Mouse (Mus musculus) spleen, adult 2 months (tissue): ENCODE measurements around the gene Nipbl. TPM values are rescaled to one million over a fixed set of nuclear protein-coding genes. Genes with fewer than 3 reads are reported as not detected.
"Not testable (repeated sequence)": the region's sequence is repeated elsewhere in the genome, so short reads cannot be mapped to it uniquely, and the experiment has no call there.

Experiments
- DNase-seq, 2 experiments: peaks; one replicate each; pipeline versions ENCODE4 v3.0.0 to v3.0.0-alpha.2; 2012 to 2021; ENCODE audit warnings: low spot score in 2 of 2, low read depth in 1 of 2
- H3K27ac ChIP-seq: fragments of 200-500 bp; 2 replicates; pipeline ENCODE4 v1.5.1; 2012; ENCODE audit warnings: low read length, inconsistent platforms; ENCODE audit not compliant: insufficient read depth
- H3K27me3 ChIP-seq: fragments of 200-500 bp; 2 replicates; pipeline ENCODE4 v1.6.1; 2012; ENCODE audit warnings: mild to moderate bottlenecking, moderate library complexity, low read length, inconsistent platforms; ENCODE audit not compliant: control insufficient read depth, insufficient read depth
- H3K36me3 ChIP-seq: fragments of 200-500 bp; 2 replicates; pipeline ENCODE4 v1.6.1; 2012; ENCODE audit warnings: mild to moderate bottlenecking, low read length, inconsistent platforms; ENCODE audit not compliant: control insufficient read depth, insufficient read depth
- H3K4me1 ChIP-seq: fragments of 200-500 bp; 2 replicates; pipeline ENCODE4 v1.6.1; 2011; ENCODE audit warnings: inconsistent platforms; ENCODE audit not compliant: control insufficient read depth, insufficient read depth, insufficient read length
- H3K4me3 ChIP-seq: fragments of 200-500 bp; 2 replicates; pipeline ENCODE4 v1.5.1; 2011; ENCODE audit warnings: mild to moderate bottlenecking, inconsistent platforms; ENCODE audit not compliant: insufficient read depth, insufficient read length; ENCODE audit errors: extremely low read depth
- CTCF ChIP-seq: fragments of 200-500 bp; IDR thresholded peaks from 2 replicates; pipeline ENCODE4 v1.5.1; 2011; ENCODE audit warnings: mild to moderate bottlenecking, inconsistent platforms; ENCODE audit not compliant: insufficient read depth, insufficient read length, insufficient replicate concordance; ENCODE audit errors: extremely low read depth
- POLR2A ChIP-seq: fragments of 200-500 bp; IDR thresholded peaks from 2 replicates; pipeline ENCODE4 v1.6.1; 2011; ENCODE audit warnings: low read depth, low read length, inconsistent platforms
- WGBS: fragments of 180-500 bp; shearing (Covaris S2); methylation state at CpG from one replicate; pipeline ENCODE4 v1.1.7; 2018; 5-methylcytosine and 5-hydroxymethylcytosine counted together
- polyA plus RNA-seq: library from polyadenylated mRNA; depleted of rRNA; stranded (reverse); fragments of >200 nt; gene quantifications from 2 replicates; pipeline ENCODE4 v1.2.3, GENCODE M21; 2012; rRNA removed

Nipbl gene
- polyA plus RNA-seq = 4.6 and 5.0 TPM in 2 replicates

DNA sequence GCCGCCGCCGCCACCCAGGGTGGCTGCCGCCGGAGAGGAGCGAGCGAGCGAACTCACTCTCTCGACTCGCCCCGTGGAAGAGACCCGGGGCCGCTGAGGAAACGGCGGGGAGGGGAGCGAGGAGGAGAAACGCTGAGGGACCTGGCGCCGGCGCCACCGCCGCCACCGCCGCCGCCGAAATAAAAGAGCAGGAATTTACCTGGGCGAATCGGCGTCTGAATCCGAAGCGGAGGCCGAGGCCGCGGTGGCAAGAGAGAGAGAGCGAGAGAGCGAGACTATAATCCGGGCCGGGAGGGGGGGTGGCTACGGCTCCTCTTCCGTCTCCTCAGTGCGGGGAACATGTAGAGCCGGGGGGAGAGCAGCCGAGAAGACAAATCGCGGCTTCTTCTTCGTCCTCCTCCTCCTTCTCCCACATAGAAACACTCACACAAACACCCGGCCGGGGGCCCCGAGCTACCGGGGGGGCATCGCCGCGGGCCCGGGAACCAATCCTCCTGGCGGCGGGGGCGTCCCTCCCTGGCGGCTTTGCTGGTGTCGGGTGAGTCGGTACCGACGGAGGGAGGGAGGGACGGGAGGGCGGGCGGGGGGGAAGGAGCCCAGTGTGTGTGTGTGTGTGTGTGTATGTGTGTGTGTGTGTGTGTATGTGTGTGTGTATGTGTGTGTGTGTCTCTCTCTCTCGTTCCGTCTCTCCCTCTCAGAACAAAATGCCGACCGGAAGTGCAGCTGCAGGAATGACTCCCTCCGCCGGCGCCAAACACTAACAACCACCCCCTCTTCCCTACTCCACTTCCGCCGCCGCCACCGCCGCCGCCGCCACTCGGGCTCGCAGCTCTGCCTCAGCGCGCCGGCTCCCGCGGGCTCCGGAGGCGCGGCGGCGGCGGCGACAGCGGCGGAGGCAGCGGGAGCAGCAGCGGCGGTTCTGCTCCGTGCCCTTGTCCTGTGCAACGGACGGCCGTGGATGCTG, at the start of gene Nipbl:
TSS of gene Nipbl (minus strand) at position 538 of the 964 bp plus-strand sequence.
- H3K4me3 ChIP-seq = peak within 1 kb of the TSS; percentile 88
- no peak; the same call in 1 of the 2 replicates for TF ChIP-seq POLR2A
- TF ChIP-seq CTCF = no peak
- DNase-seq = peak; percentile 81 to 88
- peaks cover 8% of the 10 kb centered on the region; the same call in 1 of the 2 replicates for H3K4me1 ChIP-seq
- no peaks in the 10 kb centered on the region for H3K36me3 ChIP-seq
- WGBS = 1% methylated on average over 89 of the region's 102 CpGs
- H3K27ac ChIP-seq = peak within 1 kb of the TSS; percentile 100
- no peaks in the 10 kb centered on the region for H3K27me3 ChIP-seq

DNA sequence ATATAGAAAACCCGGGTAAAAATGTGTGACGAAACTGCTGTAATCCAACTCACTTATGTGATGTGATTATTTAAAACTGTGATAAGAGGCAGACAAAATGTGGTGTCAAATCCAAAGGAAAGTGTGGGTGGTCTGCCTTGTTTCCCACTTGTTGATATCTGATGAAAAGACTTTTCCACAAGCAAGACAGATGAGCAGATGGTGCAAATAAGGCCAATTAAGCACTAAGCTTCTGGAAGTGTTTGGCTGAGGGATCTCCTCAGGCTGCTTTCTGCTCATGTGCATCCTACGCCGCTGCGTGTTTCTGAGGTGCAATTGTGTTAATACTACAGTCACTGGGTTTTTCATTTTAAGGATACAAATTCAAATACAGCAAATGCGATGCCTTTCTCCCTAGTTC, 41.0 kb upstream of the Nipbl start:
- Histone ChIP-seq H3K4me3 (no peak overlapping the region), H3K36me3 (no peaks in the 10 kb centered on the region), H3K27me3 (no peaks in the 10 kb centered on the region), H3K4me1 (no peaks in the 10 kb centered on the region), H3K27ac (no peak overlapping the region)
- TF ChIP-seq POLR2A (no peak), CTCF (no peak)
- no peak for DNase-seq
- 95% methylated on average over 6 of the region's 6 CpGs for WGBS

DNA sequence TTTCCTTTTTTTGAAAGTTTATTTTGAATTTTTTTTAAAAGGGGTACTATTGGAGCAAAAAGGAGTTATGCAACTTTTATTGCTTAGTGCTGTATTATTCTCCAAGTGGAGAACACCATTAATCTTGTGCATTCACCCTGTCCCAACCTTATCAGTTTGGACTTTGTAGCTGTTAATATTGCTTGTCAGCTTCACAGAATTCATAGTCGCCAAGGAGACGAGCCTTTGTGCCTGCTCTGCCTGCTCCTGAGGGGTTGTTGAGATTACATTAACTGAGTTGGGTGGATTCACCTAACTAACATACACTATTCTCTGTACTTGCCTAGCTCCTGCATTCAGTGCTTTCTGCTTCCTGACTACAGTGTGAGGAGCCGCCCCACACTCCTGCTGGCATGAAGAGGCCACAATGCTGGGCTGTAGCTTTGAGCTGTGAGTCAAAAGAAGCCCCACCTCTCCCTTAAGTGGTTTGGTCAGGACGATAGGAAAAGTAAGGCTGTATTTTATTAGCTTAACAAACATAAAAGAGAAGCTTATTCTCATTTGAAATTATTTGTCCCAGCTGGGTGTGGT, 24.8 kb upstream of the Nipbl start:
- 83% methylated on average over 4 of the region's 4 CpGs for WGBS
- Histone ChIP-seq H3K36me3 (no peaks in the 10 kb centered on the region), H3K27me3 (no peaks in the 10 kb centered on the region), H3K4me1 (no peaks in the 10 kb centered on the region), H3K27ac (no peak overlapping the region), H3K4me3 (no peak overlapping the region)
- TF ChIP-seq POLR2A = no peak
- no peak for TF ChIP-seq CTCF
- DNase-seq = no peak

DNA sequence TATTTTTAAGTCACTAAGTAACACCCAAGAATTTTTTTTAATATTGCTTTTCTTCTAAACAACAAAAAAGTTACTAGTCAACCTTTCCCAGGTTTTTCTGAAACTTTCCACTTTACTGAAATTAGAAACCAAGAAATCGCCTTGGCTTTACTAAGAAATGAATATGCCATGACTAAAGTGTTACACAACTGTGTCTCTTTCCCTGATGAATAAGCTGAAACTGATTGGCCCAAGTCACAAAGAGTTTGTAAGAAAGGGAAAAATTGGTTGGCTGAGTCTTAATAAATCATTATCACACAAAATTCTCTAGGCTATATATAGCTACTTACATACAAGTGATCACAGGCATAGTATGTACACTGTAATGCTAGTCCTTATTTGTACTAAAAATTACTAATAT, 19.3 kb upstream of the Nipbl start:
- no peak overlapping the region for H3K27ac ChIP-seq
- H3K27me3 ChIP-seq = no peaks in the 10 kb centered on the region
- WGBS = 95% methylated on average over 1 of the region's 1 CpGs
- H3K4me3 ChIP-seq = no peak overlapping the region
- DNase-seq = no peak
- TF ChIP-seq CTCF (no peak), POLR2A (no peak)
- H3K4me1 ChIP-seq = no peaks in the 10 kb centered on the region
- H3K36me3 ChIP-seq = no peaks in the 10 kb centered on the region

DNA sequence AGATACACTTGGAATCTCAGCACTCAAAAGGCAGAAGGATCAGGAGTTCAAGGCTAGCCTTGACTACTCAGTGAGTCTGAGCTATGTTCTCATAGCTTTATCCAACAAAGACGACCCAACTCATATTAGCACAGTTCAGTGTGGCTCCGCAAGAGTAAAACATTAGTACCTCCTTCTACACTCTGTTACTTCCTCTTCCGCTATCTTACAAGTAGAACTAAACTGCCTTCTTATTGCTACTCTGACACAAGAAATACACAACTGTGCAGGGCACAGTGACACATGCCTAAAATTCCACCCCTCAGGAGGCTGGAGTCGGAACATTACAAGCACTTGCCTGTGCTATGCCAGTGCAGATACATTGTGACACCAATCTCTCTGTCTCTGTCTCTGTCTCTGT, 18.5 kb upstream of the Nipbl start:
- WGBS = 85% methylated on average over 4 of the region's 4 CpGs

DNA sequence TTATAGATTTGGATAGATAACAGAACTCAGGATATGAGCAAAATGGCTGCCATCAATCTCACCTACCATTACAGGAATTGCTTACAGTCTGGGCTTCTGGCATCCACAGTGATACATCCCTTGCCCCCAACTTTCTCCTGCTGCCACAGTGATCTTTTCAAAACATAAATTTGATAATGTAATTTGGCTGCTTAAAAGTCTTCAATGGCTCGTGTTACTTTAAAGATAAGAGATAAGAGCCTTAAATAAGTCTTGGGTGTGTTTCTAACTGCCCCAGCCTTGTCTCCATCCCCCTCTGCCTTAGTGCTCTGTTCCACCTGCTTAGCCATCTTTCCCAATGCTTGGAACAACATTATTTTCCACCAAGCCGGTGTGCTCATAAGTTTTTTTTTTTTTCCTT, 16.6 kb upstream of the Nipbl start:
- Histone ChIP-seq H3K4me3 (no peak overlapping the region), H3K4me1 (no peaks in the 10 kb centered on the region), H3K27ac (no peak overlapping the region), H3K27me3 (no peaks in the 10 kb centered on the region), H3K36me3 (no peaks in the 10 kb centered on the region)
- DNase-seq = no peak
- TF ChIP-seq CTCF (no peak), POLR2A (no peak)
- 84% methylated on average over 2 of the region's 2 CpGs for WGBS

More for the DNA sequence above, 18.5 kb upstream of the Nipbl start:
- H3K4me1 ChIP-seq = no peaks in the 10 kb centered on the region
- H3K27ac ChIP-seq = no peak overlapping the region
- TF ChIP-seq POLR2A (no peak), CTCF (no peak)
- H3K27me3 ChIP-seq = no peaks in the 10 kb centered on the region
- no peak for DNase-seq
- H3K4me3 ChIP-seq = no peak overlapping the region
- no peaks in the 10 kb centered on the region for H3K36me3 ChIP-seq

DNA sequence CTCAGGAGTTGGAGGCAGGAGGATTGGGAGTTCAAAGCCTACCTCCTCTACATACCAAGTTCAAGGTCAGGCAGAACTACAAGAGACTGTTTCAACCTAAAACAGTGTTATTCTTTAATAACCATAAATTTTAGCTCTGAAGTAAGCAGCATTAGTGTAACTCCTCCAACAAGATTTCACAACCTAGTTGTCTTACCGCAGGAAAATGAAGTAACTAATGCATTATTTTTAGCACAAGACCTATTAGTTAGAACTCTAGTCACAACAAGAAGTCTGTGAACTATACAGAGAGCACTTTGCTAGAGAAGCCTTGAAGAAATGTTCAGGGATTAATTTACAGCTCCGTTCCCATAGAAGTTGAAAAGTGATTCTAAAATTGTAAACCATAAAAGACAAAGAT, 15.7 kb upstream of the Nipbl start:
- Histone ChIP-seq H3K4me3 (no peak overlapping the region), H3K27me3 (no peaks in the 10 kb centered on the region), H3K4me1 (no peaks in the 10 kb centered on the region), H3K27ac (no peak overlapping the region), H3K36me3 (no peaks in the 10 kb centered on the region)
- WGBS = 76% methylated on average over 2 of the region's 2 CpGs
- no peak for DNase-seq
- TF ChIP-seq POLR2A = no peak
- TF ChIP-seq CTCF = no peak

DNA sequence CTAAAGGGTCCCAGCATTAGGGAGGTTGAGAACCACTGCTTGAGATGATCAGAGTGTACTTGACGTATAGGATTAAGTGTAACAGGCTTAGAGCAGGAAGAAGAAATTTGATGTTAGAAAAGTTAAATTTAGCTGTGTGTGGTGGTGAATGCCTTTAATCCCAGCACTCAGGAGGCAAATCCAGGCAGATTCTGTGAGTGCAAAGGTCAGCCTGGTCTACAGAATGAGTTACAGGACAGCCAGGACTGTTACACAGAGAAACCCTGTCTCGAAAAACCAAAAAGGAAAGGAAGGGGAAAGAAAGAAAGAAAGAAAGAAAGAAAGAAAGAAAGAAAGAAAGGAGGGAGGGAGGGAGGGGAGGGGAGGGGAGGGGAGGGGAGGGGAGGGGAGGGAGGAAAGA, 12.0 kb upstream of the Nipbl start:
- WGBS = 92% methylated on average over 1 of the region's 2 CpGs
- not testable (repeated sequence) for H3K4me1 ChIP-seq, H3K36me3 ChIP-seq, DNase-seq, H3K4me3 ChIP-seq, H3K27me3 ChIP-seq, H3K27ac ChIP-seq
